Mouse (Mus musculus) heart, embryonic 10.5 days (tissue): ENCODE results near the gene Btn2a2. TPM values are rescaled to one million over a fixed set of nuclear protein-coding genes. Genes with fewer than 3 reads are reported as not detected.
A peak's percentile ranks its signal among the peaks of the same experiment; 100 is the strongest.

ENCODE experiments used
- DNase-seq: peaks from one replicate; pipeline ENCODE4 v3.0.0-alpha.2; 2017; ENCODE audit warnings: low spot score
- H3K27ac ChIP-seq: fragments of 300-500 bp; sonication (generic); 2 replicates; pipeline ENCODE4 v1.5.1; 2016; ENCODE audit warnings: mild to moderate bottlenecking
- H3K27me3 ChIP-seq: fragments of 300-500 bp; sonication (generic); 2 replicates; pipeline ENCODE4 v1.6.1; 2016; ENCODE audit warnings: mild to moderate bottlenecking; ENCODE audit not compliant: poor library complexity, insufficient read depth, severe bottlenecking
- H3K36me3 ChIP-seq: fragments of 300-500 bp; sonication (generic); 2 replicates; pipeline ENCODE4 v1.6.1; 2016; ENCODE audit warnings: mild to moderate bottlenecking, moderate library complexity
- H3K4me1 ChIP-seq: fragments of 300-500 bp; sonication (generic); 2 replicates; pipeline ENCODE4 v1.6.1; 2016; ENCODE audit warnings: mild to moderate bottlenecking
- H3K4me3 ChIP-seq: fragments of 300-500 bp; sonication (generic); 2 replicates; pipeline ENCODE4 v1.5.1; 2016; ENCODE audit warnings: mild to moderate bottlenecking, moderate library complexity
- H3K9me3 ChIP-seq: fragments of 300-500 bp; sonication (generic); 2 replicates; pipeline ENCODE4 v1.6.1; 2016; ENCODE audit warnings: mild to moderate bottlenecking, moderate library complexity
- WGBS: fragments of 180-500 bp; shearing (Covaris S2); methylation state at CpG from one replicate; pipeline ENCODE4 v1.1.7; 2016; 5-methylcytosine and 5-hydroxymethylcytosine counted together
- polyA plus RNA-seq: library from polyadenylated mRNA; unstranded; fragments of >200 nt; fragmentation: Nextera tagmentation; extraction: Ambion mirVana; gene quantifications from 2 replicates; pipeline ENCODE4 v1.2.1, GENCODE M21; 2016

Btn2a2 gene
- polyA plus RNA-seq, 1 experiment from 2014 or later = 0.30 TPM

DNA sequence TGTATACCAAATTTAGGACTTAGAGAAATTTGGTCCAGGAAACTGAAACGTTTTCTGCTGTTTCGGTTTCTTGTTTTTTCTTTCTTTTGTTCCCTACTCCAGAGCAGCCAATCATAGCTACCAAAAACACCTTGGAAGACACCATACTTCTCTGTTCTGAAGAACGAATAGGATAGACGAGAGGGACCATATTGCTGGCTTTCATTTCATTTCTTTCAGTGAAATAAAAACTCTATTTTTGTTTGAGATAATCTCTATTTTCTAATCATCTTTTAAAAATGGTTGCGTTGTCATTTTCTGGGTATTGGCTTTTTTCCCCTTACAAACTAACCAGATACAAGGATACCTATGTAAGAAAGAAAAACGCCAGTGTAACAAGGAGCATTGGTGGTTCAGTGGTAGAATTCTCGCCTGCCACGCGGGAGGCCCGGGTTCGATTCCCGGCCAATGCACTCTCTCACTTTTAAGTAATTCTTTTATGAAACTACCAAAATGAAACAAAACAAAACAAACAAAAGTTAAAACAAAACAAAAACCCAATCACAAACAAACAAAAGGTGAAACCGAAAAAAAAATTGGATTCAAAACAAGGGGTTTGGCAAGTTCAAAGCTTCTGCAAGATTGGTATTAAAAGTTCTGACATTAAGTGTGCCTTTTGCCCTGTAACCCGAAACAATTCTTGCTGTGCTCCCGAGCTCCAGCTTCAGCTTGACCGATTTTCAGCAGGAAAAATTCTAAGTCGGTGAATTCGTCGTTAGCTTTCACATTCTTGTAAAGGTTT, 28.4 kb upstream of the Btn2a2 start:
- DNase-seq = no peak
- WGBS = under 1% methylated on average over 19 of the region's 19 CpGs
- Histone ChIP-seq H3K27ac (no peak overlapping the region), H3K36me3 (no peaks in the 10 kb centered on the region), H3K27me3 (no peaks in the 10 kb centered on the region), H3K4me3 (peak overlapping the region; percentile 63), H3K4me1 (no peaks in the 10 kb centered on the region), H3K9me3 (no peaks in the 10 kb centered on the region)

DNA sequence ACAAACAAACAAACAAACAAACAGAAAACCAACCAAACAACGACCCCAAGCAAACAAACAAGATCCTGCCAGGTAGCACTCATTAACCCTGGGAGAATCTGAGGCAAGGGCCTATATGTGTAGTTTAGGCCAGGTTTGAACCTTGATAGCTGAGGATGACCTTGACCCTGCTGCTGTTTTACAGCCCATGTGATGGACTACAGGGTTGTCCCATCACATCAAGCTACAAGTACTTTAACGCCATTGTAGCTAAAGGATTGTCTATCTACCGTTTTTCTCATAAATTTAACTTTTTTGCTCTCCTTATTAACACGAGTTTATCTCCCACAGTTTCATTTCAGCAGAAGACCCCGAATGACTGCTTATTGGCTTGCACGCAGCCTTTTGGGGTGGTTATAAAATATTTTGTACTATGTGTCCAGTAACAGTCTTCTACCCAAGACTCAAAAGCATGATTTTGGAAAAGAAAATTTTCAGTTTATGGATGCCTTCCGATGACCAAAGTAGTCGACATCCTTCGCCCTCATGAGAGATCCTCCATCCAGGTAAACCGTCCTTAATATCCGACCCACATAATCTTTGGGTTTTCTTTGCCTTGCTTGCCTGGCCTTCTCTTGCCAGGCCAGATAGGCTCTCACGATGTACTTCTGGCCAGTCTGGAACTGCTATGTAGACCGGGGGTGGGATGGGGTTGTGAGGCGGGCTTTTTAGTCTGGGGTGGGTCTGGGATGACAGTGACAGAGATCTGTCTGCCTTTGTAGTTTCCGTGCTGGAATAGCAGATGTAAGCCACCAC, 27.4 kb upstream of the Btn2a2 start:
- H3K9me3 ChIP-seq = no peaks in the 10 kb centered on the region
- peak overlapping the region; percentile 63 for H3K4me3 ChIP-seq
- H3K27me3 ChIP-seq = no peaks in the 10 kb centered on the region
- no peak for DNase-seq
- no peaks in the 10 kb centered on the region for H3K36me3 ChIP-seq
- 49% methylated on average over 15 of the region's 15 CpGs for WGBS
- H3K27ac ChIP-seq = no peak overlapping the region
- no peaks in the 10 kb centered on the region for H3K4me1 ChIP-seq

DNA sequence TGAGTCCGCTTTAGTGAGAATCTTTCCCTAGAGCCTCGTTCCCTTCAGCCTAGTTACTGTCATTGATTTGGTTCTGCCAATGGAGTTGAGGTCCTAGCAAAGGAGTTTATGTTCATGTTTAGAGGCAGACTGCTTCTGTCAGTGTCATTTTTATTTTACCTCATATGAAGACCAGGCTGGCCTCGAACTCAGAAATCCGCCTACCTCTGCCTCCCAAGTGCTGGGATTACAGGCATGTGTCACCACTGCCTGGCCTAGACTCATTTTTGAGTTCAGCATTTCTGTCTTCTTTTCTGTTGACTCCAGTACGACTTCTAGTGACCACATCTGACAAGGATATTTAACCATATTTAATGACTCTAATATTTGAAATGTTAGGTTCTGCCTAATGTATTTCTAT, 26.6 kb upstream of the Btn2a2 start:
- Histone ChIP-seq H3K4me1 (peaks cover 6% of the 10 kb centered on the region), H3K27ac (no peak overlapping the region), H3K9me3 (no peaks in the 10 kb centered on the region), H3K27me3 (no peaks in the 10 kb centered on the region), H3K36me3 (no peaks in the 10 kb centered on the region), H3K4me3 (no peak overlapping the region)
- WGBS = 77% methylated on average over 5 of the region's 5 CpGs
- DNase-seq = no peak

DNA sequence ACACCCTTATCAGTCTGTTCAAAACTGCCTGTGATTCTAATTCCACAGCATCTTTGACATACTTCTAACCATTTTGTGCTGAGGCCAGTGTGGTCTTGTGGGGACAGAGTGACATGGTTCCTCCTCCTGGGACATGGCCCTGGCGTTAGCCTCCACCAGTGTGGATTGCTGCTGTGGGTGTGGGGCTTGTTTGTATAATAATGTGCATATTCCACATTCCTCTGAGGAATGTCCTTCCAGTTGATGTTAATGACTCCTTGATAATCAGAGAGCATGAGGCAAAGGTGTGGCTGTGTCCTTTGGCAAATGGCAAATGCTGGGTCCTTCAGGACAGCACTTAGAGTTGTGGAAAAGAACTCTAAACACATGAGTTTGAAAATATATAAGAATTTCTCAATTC, 24.9 kb upstream of the Btn2a2 start:
- H3K9me3 ChIP-seq = no peaks in the 10 kb centered on the region
- peaks cover 10% of the 10 kb centered on the region for H3K4me1 ChIP-seq
- H3K36me3 ChIP-seq = no peaks in the 10 kb centered on the region
- DNase-seq = no peak
- H3K27me3 ChIP-seq = no peaks in the 10 kb centered on the region
- no peak overlapping the region for H3K4me3 ChIP-seq
- H3K27ac ChIP-seq = no peak overlapping the region
- WGBS = 97% methylated on average over 1 of the region's 1 CpGs

DNA sequence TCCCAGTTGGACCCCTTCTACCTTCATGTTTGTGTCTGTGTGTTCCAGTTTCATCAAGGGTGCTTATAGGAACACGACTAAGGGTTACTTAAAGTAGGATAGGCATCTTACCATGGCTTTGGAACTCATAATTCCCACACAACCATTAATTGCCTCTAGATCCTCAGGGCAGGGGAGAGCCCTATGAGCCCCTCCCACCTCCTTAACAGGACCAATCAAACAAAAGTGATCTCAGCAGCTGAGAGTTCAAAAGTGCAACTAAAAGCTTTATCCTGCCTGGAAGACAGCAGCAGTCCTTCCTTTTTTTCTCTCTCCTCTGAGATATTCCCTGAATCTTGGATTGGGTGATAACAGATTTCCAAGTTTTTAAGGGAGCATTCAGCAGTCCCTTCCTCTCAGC, 21.5 kb upstream of the Btn2a2 start:
- 31% methylated on average over 1 of the region's 1 CpGs for WGBS
- Histone ChIP-seq H3K4me3 (no peak overlapping the region), H3K27me3 (no peaks in the 10 kb centered on the region), H3K9me3 (no peaks in the 10 kb centered on the region), H3K27ac (no peak overlapping the region), H3K36me3 (no peaks in the 10 kb centered on the region), H3K4me1 (peaks cover 26% of the 10 kb centered on the region)
- no peak for DNase-seq

DNA sequence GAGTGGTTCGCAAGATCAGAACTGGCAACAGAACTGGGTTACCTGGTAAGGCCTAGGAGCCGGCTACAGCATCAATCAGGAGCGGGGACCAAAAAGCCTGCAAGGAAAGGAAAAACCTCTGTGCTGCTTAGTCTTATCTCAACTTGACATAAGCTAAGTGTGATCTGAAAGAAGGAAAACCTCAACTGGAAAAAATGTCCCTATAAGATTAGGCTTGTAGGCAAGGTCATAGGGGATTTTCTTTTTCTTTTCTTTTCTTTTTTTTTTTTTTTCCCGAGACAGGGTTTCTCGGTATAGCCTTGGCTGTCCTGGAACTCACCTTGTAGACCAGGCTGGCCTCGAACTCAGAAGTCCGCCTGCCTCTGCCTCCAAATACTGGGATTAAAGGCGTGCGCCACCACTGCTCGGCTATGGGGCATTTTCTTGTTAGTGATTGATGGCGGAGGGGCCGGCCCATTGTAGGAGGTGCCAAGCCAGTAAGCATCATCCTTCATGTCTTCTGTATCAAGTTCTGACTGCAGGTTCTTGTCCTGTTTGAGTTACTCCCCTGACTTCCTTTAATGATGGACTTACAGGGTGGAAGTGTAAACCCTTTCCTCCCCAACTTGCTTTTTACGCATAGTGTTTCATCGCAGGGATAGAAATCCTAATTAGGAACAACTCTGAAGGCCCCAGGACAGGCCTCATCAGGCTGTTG, 18.3 kb upstream of the Btn2a2 start:
- Histone ChIP-seq H3K36me3 (no peaks in the 10 kb centered on the region), H3K9me3 (no peaks in the 10 kb centered on the region), H3K4me3 (peak overlapping the region; percentile 64), H3K4me1 (peaks cover 38% of the 10 kb centered on the region), H3K27me3 (no peaks in the 10 kb centered on the region), H3K27ac (peak overlapping the region; percentile 62)
- DNase-seq = peak; percentile 92
- 10% methylated on average over 14 of the region's 14 CpGs for WGBS

DNA sequence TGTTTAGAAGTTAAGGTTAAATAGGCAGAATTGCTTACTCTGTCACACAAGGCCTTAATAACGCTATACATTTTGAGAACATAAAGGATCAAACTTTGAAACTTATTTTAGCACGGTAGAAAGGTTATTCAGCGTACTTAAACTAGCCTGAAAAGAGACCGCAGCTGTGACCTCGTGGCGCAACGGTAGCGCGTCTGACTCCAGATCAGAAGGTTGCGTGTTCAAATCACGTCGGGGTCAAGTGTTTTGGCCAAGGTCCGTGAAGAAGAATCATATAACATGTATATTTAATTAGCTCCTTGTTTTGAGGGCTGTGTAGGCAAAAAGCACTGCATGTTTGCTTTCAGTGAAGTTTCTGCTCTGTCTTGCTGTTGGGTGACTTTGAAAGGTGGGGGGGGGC, 17.7 kb upstream of the Btn2a2 start:
- peaks cover 38% of the 10 kb centered on the region for H3K4me1 ChIP-seq
- peak overlapping the region; percentile 76; the same call in 1 of the 2 replicates for H3K27ac ChIP-seq
- no peaks in the 10 kb centered on the region for H3K9me3 ChIP-seq
- no peaks in the 10 kb centered on the region for H3K36me3 ChIP-seq
- under 1% methylated on average over 13 of the region's 13 CpGs for WGBS
- peak; percentile 85 for DNase-seq
- H3K27me3 ChIP-seq = no peaks in the 10 kb centered on the region
- peak overlapping the region; percentile 64 for H3K4me3 ChIP-seq

DNA sequence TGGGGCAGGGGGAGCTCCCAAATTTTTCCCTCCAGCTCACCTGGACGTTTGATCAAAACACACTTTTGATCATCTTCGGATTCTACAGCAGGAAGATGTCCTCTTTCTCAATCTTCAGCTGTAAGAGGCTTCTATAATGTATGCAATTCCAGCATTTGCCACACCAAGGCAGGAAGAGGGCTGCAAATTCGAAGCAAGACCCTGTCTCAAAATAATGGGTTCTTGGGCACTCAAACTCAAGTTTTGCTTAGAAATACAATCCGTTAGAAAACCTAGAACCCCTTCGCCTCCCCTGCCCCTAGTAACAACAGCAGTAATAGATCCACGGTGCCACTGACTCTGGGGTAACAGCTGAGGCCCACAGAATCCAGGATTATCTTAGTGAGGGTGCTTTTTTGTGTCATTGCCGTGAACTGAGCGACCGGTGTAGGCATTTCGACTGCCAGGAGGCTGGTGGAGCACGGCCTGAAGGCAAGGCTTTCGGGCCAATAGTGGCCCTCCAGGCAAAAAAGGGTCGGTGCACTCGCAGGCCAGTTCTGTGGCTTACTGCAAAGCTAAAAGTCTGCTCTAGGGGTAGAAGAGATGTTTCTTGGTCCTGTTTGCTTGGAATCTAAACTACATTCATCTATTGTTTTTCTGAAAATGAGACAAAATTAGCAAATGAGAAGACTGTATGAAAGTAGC, 17.1 kb upstream of the Btn2a2 start:
- 3% methylated on average over 14 of the region's 14 CpGs for WGBS
- H3K4me3 ChIP-seq = peak overlapping the region; percentile 64
- no peaks in the 10 kb centered on the region for H3K27me3 ChIP-seq
- no peaks in the 10 kb centered on the region for H3K9me3 ChIP-seq
- peak overlapping the region; percentile 76 for H3K27ac ChIP-seq
- H3K4me1 ChIP-seq = peaks cover 38% of the 10 kb centered on the region
- DNase-seq = peak; percentile 86
- no peaks in the 10 kb centered on the region for H3K36me3 ChIP-seq

DNA sequence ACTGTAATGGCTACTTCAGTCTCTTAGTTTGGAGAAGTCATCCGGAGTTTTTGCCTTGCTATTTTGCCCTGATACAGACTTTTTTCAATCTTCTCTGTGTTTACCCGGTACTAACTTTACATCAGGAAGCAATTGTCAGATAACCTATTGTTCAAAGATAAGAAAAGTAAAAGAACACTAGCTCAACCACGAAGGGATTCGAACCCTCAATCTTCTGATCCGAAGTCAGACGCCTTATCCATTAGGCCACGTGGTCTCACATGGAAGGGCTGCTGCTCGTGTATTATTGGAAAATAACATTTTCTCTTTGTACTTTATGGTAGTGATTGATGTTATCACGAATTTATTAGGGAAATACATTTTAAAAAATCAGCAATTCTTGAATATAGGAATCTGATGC, 15.1 kb upstream of the Btn2a2 start:
- Histone ChIP-seq H3K27ac (no peak overlapping the region), H3K27me3 (no peaks in the 10 kb centered on the region), H3K4me1 (peaks cover 28% of the 10 kb centered on the region), H3K36me3 (no peaks in the 10 kb centered on the region), H3K9me3 (no peaks in the 10 kb centered on the region), H3K4me3 (peak overlapping the region; percentile 40)
- under 1% methylated on average over 9 of the region's 9 CpGs for WGBS
- no peak for DNase-seq

DNA sequence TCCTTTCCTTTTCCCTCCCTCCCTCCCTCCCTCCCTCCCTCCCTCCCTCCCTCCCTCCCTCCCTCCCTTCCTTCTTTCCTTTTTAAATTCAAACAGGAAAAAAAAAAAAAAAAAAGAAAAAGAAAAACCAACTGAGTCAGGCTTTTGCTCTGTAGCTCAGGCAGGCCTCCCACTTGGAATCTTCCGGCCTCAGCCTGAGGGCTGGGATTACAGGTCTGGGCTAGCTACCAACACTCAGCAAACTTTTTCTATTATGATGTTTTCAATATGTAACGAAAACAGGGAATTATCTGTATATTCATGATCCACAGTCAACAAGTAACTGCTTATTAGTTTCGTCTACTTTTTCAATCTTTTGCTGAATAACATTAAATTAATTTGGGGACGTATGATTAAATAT, 14.3 kb upstream of the Btn2a2 start:
- Histone ChIP-seq H3K4me3 (no peak overlapping the region), H3K9me3 (no peaks in the 10 kb centered on the region), H3K27me3 (no peaks in the 10 kb centered on the region), H3K4me1 (peaks cover 28% of the 10 kb centered on the region), H3K27ac (no peak overlapping the region), H3K36me3 (no peaks in the 10 kb centered on the region)
- 43% methylated on average over 4 of the region's 4 CpGs for WGBS
- no peak for DNase-seq

DNA sequence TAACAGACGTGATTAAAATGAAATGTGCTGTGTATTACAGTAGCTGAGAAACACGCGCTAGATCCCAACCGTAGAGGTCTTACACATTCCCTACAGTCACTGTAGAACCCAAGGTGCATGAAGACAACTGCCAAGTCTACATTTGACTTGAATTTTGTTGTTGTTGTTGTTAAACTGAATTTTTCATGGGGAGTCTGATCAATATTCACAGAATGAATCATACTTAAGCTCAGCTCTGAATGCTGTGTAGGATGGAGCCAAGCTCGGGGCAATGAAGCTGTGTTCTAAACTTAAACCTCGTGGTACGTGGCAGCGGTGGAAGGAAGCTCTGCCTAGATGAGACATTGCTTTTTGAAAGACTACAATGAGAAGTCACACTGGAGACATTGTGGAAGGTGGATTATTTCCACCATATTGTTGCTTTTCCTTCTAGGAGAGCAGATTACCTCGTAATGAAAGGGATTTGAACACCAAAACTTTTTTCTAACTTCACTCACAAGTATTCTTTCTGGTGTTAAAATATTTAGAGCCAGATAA, 13.4 kb upstream of the Btn2a2 start:
- no peak for DNase-seq
- Histone ChIP-seq H3K36me3 (no peaks in the 10 kb centered on the region), H3K4me1 (peaks cover 24% of the 10 kb centered on the region), H3K27ac (no peak overlapping the region), H3K27me3 (no peaks in the 10 kb centered on the region), H3K4me3 (peak overlapping the region; percentile 55), H3K9me3 (no peaks in the 10 kb centered on the region)
- 28% methylated on average over 9 of the region's 9 CpGs for WGBS

DNA sequence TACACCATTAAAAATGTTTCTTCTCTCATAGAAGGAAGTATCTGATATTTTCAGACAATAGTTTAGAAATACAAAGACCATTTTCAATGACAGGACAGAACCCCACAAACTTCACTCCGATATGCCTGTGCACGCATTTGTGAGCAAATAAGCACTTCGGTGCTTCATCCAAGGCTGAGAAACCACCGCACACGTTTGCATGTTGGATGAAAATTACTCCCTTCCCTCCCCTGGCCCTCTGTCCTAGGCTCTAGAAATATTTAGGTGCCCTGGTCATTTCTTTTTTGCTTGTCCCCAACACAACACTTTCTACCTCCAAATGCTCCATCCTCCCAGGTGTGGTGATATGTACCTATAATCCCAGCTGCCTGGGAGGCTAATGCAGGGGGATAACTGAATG, 12.9 kb upstream of the Btn2a2 start:
- H3K4me3 ChIP-seq = peak overlapping the region; percentile 55
- H3K27me3 ChIP-seq = no peaks in the 10 kb centered on the region
- H3K36me3 ChIP-seq = no peaks in the 10 kb centered on the region
- H3K27ac ChIP-seq = no peak overlapping the region
- peaks cover 27% of the 10 kb centered on the region for H3K4me1 ChIP-seq
- no peaks in the 10 kb centered on the region for H3K9me3 ChIP-seq
- no peak for DNase-seq
- WGBS = 15% methylated on average over 5 of the region's 5 CpGs
